Mouse (Mus musculus) right cerebral cortex, adult 2 months (tissue): ENCODE results near the gene Hs6st1.

Experiments
- DNase-seq, 2 experiments: peaks; one replicate each; pipeline ENCODE4 v3.0.0; 2021 to 2022; ENCODE audit warnings: low spot score in 2 of 2

The Hs6st1 gene

DNA sequence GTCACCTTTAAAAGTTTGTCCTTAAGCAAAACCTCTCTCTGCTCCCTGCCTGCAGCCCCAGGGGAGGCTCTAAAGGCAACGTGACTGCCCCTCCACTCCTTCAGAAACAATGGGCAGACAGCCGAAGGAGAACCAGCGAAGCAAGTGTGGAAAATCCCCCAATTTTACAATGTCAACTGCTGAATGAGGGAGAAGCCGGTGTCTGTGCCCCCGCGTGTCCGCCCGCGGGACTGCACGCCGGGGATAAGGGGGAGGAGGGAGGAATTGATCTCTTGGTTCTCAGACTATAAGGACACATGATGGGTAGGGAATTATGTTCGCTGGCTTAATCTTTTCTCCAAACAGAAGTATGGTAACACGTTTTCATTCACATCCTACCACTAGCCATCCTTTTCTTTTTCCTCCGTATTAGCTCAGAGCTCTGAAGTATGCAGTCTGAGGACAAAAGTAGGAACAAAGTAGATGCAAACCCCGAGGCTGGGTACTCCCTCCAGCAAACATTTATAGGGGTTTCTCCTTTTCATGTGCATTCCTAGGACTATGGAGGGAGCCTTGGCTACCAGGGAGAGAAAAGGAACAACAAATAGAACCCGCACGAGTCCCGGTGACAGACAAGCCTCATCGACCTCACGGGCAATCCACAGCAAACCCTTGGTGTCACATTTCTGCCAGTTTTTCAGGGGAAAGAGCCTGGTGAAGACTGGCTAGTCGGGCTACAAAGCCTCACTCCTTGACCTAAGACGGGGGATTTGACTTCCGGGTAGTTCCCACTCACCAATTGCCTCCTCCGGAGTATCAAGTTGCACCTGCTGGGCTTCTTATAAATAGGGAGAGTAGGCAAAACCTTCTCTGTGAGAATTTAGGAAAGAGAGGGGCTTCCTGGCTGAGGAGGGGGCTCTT is 3.1 kb upstream of the Hs6st1 start:
- DNase-seq = peak; percentile 93 to 94

DNA sequence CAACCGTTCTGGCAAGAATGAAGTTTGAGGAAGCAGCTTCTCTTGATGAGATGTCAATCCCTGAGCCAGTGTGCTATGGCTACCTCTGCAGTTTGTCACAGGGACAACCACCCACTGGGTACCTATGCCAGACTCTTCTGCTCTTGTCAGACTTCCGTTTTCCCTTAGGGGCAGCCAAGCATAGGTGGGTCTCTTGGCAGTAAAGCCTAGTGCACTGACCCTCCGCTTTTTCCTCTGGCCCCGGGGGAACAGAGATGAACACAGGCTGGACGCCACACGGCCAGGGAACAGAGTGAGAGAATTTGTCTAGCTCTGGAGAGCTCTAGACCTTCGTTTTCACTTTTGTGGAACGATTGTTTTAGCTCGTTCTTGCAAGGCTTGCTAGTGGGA is 2.4 kb upstream of the Hs6st1 start:
- DNase-seq = no peak

DNA sequence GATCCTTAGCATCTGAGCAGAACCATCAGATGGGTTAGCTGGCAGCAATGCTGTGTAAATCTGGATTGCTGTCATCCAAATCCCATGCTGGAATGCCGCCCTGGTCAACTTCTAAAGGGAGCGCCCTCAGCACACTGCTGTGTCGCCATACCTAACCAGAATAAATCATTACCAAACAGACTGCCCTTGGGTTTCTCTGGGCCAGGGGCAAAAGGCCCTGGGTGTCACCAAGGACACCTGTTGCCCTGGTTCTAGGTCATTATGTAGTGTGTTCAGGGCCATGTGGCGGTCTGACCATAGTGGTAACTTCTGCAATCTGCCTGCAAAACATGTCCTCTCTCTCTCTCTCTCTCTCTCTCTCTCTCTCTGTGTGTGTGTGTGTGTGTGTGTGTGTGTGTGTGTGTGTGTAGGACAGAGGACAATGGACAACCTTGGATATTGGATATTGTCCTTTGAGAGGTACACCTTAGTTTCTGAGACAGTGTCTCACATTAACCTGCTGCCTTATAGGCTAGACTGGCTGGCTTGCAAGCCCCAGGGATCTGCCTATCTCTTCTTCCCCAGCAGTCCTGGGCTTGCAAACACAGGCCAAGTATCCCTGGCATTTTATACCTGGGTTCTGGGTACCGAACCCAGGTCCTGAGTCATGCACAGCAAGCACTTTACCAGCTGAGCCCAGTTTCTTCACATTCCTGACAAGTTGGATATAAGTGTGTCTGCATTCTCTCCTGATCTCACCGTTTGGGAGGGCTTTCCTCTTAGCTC is 1.8 kb upstream of the Hs6st1 start:
- no peak for DNase-seq

DNA sequence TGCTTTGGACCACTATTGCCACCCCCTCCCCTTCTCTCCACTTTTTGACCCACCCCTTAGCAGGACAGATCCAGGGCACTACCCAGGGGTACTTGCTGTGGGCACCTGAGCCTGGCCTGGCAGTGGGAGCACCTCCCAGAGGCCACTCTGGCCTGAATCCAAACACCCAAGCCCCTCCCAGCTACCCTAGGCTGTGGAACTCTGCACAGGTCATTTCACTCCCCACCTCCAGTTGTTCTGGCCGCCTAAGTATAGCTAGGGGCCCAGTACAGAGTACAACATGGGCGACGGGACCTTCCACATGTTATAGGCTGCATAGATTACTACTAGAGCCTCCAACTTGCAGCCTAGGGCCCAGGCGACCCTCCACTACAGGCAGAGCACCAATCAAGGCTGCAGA is 999 bp upstream of the Hs6st1 start:
- no peak for DNase-seq

DNA sequence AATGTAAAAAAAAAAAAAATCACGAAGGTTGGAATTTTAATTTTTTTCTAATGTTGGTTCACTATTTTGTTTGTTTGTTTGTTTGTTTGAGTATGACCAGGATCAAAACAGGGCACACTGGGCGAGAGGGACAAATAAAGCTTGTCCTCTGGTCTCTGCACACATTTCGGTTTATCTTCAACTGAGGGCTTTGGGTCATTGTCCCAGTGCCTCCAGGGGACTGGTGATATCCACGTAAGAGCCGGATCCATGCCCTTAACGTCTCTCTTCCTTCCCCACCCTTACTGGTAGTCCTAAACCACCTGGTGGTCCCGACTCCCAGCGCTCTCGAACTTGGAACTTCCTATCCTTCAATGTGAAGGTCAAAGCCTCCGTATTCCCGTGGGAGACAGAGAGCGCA is 589 bp upstream of the Hs6st1 start:
- no peak for DNase-seq

DNA sequence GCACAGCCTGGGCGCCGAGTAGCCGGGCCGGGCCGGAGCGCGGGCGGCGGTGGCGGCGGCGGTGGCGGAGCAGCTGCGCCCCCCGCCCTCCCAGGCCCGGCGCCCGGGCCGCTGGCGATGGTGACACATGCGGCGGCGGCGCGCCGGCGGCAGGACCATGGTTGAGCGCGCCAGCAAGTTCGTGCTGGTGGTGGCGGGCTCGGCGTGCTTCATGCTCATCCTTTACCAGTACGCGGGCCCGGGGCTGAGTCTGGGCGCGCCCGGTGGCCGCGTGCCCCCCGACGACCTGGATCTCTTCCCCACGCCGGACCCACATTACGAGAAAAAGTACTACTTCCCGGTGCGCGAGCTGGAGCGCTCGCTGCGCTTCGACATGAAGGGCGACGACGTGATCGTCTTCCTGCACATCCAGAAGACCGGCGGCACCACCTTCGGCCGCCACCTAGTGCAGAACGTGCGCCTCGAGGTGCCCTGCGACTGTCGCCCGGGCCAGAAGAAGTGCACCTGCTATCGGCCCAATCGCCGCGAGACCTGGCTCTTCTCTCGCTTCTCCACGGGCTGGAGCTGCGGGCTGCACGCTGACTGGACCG is 426 bp downstream of the Hs6st1 start:
- peak; percentile 44 to 72 for DNase-seq

DNA sequence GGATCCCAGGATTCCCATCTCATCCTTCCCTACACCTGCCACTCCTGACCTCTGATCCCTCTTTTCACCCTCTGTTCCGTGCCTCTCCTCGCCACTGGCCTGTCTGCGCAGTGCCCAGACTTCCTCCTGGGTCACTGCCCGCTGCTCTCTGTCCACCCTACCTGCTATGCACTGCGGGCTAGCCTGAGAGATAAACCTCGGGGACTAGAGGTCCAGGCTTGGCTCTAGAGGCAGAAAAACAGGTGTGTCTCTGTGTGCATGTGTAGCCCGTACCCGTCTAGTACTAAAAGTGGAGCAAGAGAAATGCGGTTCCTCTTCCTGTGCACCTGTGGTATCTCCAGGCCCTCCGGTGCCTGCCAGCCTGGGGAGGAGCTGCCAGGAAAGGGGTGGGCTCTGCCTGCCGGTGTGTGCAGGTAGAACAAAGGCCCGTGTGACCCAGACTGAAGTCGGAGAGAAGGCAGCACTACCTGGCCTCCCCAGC is 1.1 kb downstream of the Hs6st1 start:
- peak in 1 of 2 experiments; percentile 7 for DNase-seq

DNA sequence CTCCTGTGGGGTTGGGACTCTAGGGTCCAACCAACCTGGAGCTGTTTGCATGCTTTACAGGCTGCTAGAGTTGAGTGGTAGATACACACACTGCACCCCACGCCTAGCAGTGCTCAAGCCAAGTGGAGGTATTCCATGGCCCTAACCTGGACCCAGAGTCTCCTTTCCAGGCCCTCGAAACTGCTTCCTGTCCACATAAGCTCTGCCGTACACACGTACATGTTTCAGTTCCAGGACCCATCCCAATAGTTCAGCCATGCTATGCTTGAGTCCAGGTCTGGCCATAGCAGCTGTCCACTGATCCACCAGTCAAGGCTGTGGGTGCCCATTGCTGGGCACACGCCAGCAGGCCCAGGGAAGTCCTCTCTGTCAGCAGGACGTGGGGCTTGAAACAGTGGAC is 2.0 kb downstream of the Hs6st1 start:
- no peak for DNase-seq

DNA sequence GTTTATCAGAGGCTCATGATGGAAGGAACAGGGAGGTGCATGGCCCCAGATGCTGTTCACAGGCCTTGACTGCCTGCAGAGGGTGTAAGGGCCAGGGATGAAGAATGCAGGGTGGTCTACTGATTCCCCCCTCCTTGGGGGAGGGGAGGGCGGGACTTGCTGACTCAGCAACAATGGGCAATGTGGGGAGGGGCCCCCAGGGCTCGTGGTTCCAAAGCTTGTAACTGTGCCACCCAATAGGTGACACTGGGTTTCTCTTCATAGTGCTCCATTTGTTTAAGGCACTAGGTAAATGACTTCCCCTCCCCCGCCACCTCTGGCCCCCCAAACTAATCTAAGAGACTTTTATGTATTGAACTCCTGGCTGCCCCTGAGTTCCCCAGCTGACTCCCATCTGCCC is 2.5 kb downstream of the Hs6st1 start:
- no peak for DNase-seq

DNA sequence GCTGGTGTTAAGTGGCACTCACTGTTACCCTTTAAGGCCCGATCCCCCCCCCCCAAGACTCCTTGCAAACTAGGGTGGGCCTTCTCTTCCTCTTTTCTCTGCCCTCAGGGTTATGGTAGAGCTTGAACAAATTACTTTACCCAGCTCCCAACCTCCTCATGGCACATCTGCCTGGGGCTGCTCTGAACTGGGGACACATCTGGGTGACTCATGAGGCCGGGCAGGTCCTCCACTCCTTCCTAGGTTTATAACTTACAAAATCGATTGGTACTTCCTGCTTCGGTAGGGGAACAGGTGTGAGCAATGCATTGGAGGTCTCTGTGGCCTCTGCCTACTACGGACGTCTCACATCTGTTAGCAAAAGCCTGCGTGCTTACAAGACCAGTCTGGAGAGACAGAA is 3.0 kb downstream of the Hs6st1 start:
- DNase-seq = no peak

DNA sequence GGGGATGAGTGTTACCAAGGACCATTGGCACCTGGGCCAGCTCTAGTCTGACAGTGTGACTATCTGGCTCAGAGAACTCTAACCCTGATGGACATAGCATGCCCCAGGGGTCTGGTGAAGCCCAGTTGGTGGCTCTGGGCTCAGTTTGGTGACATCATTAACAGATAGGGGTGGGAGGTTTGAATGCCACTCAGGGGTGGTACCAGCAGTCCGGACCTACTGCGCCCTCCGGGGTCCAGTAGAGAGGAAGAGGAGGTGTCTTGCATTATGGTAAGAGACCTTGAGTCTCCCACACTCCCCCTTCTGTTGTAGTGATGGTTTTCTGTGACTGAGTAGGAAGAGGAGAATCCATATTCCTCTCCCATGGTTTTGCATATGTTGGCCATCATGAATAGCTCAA is 3.4 kb downstream of the Hs6st1 start:
- no peak for DNase-seq

DNA sequence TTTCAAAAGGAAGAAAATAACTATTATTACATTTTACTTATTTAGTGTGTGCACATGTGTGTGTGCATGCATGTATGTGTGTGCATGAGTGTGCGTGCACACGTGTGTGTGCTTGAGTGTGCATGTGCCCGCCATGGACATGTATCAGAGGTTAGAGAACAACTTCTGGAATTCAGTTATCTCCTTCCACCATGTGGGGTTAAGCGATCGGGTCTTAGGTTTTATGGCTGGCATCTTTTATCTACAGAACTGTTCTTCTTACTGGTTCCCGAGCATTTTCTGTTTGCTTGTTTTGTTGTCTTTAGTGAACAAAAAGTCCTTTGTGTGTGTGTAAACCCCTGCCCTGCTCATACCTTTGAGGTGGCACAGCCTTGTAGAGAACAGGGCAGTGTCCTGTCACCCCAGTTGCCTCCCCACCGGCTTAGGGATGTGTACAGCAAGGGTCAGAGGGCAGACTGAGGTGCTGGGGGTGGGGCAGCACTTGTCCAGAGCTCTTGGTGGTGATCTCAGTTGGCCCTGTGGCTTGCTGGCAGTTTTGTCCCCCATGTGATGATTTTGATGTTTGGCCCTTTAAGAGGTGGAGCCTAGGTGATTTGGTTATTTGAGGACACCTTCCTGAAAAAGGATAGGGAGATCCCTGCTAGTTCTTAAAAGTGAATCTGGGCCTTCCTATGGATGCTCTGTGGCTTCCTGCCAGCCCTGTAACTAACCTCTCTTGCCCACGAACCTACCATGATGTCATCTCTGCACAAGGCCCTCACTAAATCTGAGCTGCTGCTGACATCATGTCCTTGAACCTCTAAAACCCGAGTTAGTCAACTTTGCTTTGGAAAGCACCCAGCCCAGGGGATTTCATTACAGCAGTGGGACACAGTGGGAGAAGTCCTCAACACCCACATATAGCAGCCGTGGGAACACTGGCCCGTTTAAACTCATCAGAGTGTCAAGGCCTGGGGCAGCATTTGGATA is 4.7 kb downstream of the Hs6st1 start:
- DNase-seq = no peak

DNA sequence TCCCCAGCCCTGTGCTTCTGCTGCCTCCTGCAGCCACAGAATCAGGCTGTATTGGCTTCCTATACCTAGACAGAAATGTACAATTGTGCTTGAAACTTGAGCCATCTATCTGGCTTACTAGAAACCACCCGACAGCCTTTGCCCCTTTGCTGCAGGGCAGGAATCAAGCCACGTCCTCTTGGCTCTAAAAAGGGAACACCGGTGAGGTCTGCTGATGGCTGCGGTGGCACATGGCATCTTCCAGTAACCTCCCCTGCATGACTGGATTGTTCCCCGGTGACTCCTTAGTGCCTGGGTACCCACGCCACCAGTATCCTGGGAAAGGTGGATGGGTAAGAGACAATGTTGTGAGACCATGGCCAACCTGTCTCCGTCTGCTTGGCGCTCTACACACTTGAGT is 5.4 kb downstream of the Hs6st1 start:
- no peak for DNase-seq

DNA sequence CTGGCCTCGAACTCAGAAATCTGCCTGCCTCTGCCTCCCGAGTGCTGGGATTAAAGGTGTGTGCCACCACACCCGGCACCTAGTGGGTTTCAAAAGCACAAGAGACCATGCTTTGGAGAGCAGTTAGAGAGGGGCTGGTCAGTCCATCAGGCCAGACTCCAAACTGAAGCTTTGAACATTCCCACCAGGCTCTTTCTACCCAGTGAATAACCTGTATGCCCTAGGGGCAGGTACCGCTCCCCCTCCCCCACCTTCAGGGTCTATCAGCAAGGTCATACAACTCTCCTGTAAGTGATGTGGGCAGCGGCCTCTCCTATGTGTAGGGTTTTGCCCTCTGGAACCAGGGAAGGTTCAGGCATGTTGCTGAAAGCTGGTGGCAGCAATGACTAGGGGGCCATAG is 6.0 kb downstream of the Hs6st1 start:
- no peak for DNase-seq

DNA sequence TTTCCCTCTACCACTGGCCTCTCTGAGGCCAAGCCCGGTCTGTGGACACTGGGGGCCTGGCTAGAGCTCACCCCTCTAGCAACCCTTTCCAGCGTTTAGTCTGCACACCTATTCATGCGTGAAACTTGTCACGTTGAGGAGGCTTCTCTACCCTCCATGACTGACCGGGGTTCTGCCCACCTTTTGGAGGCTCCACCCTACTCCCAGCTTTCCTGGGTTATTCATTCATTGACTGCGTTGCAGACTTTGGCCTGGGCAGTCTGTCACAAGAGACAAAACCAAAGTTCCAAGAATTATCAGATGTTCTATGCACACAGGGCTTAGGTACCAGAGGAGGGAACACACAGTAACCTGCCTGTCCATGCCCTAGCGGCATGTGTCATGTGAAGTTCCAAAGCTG is 6.8 kb downstream of the Hs6st1 start:
- DNase-seq = no peak

DNA sequence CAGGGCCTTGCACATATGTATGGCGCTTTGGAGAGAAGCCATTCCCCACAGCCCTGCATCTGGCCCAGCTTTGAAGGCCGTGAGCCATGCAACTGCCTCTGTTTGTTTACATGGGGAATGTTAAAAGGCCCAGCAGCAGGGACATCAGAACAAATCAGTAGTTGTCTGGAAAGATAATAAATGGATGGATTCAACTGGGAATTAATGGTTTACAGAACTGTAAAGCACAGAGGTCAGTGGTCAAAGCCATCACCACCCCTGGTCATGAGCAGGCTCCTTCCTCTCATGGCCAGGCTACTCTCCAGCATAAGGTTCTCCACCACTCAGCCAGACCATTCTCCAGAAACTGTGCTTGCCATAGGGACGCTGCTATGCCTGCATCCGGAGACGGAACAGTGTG is 7.5 kb downstream of the Hs6st1 start:
- DNase-seq = no peak

DNA sequence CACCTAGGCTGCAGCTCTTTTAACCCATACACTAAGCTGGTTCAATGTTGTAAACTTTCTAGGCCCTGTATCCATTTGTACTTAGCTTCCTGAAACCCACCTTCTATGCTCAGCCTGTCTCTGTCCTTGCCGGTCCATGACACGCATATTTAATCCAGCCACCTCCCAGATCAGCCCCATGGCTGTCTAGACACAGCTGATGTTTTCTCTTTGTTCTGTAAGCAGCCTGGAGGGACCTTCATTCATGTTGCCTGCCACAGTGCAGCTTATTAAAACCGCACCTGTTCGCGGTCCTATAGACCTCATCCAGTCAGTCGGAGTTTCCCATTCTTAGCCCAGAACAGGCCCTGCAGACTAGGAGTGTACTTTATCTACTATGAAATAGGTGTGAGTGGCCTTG is 8.9 kb downstream of the Hs6st1 start:
- DNase-seq = no peak

DNA sequence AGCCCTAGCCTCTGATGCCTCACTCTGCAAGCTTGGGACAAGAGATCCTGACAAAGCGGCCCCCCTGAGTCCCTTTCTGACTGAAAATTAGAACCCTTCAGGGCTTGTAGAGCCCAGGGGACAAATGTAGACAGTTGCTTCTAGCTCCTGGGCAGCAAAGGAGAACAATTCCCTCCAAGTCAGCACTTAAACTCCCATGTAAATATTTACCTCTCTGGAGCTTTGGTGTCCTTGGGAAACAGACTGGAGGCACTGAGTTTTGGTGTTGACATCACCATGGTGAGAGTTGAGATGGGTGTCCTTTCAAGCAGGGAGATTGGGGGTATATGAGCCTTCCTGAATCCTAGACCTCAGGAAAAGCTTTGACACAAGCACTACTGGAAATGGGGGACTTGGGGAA is 10.1 kb downstream of the Hs6st1 start:
- DNase-seq = no peak

DNA sequence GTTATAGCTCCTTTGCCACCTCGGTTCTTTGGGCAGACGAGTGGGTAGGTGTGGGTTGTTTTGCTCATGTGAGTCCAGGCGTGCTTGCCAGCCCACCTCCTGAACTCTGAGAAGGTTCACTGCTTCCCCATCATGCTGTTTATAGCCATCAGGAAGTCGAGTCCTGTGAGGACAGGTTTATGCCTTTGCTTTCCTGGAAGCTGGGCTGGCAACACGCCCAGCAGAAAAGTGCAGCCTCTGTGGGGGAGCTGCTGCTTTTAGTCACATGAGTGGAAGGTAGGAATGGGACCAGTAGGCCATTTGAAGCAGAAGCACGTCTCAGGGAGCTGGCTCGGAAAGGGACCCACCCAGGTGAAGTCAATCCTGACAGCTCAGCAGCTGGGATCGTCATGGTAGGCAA is 11.5 kb downstream of the Hs6st1 start:
- DNase-seq = no peak

DNA sequence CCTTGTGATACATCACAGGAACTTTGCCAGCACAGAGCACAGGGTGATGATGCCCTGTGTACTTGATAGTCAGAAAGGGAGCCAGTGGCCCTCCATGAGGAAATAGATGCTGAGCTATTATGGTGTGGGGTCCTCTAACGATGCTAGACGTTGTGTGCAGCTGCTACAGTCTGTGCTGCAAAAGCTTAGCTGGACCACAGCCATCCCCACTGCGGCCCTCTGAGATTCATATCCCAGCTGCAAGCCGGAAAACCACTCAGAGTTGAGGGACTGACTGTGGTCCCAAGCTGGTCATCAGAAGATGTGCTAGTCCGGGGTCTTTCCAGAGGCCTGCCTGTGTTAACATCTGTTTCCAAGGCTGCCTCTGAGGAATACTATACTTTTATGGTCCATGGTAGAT is 12.8 kb downstream of the Hs6st1 start:
- no peak for DNase-seq

DNA sequence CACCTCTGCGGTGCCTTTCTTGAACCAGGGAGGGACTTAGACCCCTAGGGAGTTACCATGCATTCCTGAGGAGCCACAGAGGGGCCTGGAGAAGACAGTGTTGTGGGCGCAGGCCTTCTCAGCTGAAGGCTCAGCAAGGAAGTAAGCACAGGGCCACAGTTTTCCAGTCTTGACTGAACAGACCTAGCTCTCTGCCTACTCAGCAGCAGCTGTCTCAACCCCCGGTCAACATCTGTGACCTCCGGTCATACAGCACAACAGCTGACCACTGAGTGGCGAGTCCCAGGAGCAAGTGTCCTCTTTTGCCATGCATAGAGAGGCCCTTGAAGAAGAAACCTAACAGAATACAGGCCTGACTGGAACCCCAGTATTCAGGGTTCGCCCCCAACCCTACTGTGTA is 14.0 kb downstream of the Hs6st1 start:
- DNase-seq = no peak

DNA sequence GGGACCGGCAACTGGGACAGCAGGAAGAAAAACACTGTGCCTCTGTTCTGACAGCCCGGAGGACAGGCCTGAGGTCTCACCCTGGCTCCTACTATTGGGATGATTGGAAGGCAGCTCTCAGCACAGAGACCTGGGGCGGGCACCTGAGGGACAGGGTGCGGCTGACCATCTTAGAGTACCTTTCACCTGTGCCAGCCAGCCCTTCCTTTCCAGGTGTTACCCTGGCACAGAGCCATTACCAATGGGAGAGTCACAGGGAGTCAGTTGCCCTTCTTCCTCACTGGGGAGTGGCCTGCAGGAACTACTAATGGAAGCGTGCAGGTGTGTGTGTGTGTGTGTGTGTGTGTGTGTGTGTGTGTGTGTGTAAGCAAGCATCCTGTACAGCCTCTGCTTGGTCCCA is 15.4 kb downstream of the Hs6st1 start:
- DNase-seq = no peak
